Mouse (Mus musculus): ENCODE results near the gene Fggy.

The Fggy gene

DNA sequence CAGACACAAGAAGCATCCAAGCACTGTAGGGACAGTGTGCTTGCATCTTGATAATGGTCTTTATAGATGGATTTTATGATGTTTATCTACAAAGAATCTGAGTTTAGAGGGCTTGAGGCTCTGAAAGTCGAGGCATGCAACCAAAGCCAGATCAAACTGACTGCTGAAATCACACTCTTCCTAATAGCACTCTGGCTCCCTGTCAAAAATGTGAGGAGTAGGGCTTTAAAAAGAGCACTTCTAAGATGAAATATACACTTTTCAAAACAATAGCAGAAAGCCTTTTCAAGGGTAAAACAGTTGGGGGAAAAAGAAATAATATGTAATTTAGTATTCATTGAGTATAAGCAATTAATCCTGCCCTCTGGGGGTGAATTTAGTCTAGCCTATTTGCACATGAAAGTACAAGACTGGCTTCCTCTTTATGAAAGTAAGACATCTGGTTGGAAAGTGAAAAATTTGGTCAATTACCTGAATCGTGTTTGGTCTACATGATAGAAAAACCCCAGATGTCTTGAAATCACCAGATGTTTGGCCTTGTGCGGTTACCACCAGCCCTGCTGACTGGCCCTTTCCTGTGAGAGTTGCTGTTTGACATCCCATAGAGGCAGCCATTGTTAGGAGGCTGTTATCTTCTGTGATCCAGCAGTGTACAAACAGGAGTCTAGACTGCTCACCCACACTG lies 172.0 kb downstream of the Fggy start:
- DNase-seq (ENCODE audit: low read depth, low spot score): no peak

DNA sequence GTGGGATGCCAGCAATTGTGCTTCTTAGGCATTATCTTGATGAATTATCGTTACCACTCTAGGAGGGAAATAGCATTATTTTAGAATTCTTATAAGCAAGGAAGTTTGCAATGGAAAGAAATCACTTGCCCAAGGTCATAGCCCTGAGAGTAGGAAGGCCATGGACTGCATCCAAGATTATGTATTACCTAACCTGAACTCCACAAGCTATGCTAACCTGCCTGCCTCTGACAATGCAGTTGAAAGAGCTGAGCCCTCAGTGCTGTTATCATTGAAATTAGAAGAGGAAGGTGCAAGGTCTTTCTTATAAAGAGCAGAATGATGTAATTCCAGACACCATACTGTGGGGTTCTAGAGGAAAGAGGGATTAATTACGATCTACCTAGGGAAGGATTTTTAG lies 173.8 kb downstream of the Fggy start:
- no peak for DNase-seq (ENCODE audit: low read depth, low spot score)

DNA sequence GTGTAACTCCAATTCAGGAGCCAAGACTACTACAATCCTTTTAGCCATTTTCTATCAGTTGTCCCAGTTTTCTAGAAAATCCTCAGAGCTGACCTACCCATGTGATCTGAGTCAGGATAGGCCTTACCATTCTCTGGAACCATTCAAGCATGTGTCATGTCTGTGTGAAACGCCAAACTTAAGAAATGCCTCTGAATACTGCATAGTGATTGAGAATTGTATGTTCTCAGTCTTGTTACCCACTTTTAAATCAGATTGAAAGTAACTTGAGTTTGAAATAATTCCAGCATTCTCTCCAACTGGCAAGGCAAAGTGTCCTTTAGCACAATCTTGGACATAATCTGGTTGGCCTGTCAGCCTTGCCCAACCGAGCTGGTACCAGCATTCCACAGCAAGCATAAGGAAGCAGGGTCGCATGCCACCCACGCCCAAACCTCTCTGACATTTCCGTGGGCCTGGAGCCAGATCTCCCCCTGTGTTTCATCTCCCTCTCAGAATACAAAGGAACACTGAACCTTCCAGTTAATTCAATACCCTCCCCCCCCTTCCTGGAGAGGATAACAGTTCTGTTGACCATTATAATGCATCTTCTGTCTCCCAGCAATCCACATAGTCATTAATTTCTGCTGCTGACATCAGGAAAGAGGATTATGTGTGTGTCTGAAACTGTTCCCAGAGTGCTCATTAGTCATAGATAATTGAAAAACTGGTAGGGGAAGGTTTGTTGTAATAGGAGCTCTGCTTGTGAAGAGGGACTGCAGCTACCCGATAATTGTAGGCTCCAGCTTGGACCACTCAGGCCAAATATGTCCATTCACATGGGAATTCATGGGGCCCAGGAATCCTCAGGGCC lies 176.3 kb downstream of the Fggy start:
- DNase-seq (ENCODE audit: low read depth, low spot score): no peak

DNA sequence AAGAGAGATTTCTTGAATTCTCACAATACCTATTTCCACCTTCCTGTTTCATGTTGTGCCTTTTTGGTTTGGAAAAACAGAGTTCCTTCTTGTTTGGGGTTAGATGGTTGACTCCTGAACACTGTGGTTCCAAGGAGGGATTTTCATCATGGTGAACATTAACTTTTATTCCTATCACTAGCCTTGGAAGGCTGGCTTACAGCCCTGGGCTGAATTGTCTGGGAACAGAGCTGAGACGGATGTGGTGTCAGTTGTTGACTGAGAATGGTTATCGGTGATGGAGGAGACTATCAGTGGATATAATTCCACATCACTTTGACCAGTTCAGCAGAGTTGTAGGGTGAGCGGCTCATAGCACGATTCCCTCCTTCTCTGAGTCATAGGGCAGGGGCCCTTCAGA lies 178.7 kb downstream of the Fggy start:
- DNase-seq (ENCODE audit: low read depth, low spot score): no peak

DNA sequence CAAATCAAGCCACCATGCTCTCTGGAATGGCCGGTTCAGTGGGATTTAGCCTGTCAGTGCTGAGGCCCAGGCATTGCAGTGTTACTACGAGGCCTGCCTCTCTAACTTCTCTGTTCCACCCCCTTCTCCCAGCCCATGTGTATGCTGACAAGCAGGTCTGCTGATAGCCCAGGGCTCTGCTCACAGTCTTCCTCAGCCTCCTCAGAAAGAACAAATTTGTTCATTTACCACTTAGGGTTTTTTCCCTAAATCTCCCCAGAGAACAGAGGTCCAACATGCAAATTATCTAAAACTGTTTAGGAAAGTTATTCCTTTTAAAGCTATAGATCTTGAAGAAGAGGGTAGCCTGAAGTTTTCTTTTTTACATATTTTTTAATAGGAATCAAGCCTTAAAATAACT lies 179.4 kb downstream of the Fggy start:
- no peak for DNase-seq (ENCODE audit: low read depth, low spot score)

DNA sequence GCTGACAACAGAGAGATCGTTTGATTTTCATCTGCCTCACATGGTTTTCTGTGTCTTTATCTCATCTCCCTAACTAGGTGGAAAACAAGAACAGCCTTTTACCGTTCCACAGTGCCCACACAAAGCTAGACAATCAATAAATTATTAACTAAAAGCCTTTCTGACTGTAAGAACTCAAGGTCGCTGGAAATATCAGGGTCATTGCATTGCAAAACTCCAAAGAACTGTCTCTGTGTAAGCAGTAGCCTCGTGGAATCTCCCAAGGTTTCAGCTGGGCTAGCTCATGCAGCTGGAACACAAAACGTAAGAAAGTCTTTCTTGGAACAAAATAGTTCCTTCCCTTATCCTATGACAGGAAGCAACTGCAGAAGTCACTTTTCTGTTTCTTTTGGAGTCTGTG lies 180.9 kb downstream of the Fggy start:
- DNase-seq (ENCODE audit: low read depth, low spot score): no peak

DNA sequence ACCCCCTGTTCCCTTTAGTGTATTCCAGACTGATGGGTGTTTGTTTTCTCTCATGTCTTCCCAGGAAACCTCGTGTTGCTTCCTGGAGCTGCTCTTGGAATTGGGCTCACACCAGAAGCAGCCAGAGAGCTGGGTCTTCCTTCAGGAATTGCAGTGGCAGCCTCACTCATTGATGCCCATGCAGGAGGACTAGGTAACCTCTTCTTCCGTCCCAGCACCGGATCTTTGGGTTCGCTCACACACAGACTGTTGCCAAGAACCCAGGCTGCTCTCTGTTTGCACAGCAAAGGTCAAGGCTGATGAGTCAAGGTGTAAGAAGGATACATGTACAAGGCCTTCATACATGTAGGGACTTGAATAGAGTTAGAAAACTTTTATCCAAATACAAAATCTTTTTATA lies 181.4 kb downstream of the Fggy start:
- DNase-seq (ENCODE audit: low read depth, low spot score): no peak

DNA sequence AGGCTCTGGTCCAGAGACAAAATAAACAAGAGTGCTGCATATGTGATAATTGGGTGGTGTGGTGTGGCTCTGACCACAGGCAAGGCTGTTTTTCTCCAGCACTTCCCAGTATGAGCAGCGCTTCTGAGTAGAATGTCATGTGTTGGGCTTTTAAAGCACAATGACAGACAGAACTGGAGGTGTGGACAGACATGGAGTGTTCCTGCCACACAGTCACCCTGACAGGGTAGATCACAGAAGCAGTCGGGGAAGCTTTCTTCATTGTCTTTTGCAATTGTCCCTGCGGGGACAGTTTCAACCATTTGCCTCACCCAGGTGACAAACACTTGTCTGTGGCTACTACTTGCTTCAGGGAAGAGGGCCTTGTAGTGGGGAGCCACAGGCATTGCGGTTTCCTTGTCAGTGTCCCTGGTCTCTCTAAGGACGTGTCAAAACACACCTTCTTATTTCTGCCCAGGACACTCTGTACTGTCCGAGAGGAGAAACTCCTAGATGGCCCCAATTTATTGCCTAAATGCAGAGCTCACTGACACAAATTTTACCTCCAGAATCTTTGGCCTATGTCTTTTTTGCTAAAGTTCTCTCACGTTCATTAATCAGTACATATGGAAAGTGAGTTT lies 183.9 kb downstream of the Fggy start:
- DNase-seq (ENCODE audit: low read depth, low spot score): no peak

DNA sequence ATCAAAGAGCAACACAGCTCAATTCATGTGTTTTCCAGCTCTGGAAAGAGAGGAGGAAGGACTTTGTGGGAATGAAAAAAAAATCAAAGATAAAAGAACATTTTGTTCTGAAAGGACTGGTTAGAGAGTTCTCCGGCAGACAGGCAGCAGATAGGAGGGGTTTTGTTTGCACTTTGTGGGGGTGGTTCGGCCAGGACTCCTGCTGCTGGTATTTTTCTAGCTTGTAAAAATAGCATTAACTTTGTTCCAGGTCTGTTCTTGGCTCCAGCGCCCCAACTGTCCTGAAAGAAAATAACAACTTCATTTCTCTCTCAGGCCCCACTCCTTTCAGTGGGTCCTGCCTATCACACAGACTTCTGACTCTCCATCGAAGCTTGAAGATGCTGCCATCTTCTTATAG lies 185.7 kb downstream of the Fggy start:
- no peak for DNase-seq (ENCODE audit: low read depth, low spot score)

DNA sequence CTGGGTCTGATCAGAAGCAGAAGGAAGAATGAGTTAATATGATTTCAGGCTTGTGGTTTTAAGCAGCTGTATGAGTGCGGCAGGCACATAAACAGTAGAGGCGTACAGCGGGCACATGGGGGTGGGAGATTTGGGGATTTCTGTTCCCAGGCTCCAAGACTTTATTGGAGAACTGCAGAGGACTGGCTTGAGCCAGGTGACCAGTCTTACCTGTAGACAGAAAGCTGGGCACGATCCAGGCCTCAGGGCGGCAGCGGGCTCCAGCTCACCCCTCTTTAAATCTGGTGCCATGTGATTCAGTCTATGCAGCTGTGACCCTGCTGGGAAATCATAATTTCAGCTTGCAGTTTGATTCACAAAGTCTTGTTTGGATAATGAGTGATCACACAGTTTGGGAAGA lies 189.6 kb downstream of the Fggy start:
- DNase-seq (ENCODE audit: low read depth, low spot score): no peak

DNA sequence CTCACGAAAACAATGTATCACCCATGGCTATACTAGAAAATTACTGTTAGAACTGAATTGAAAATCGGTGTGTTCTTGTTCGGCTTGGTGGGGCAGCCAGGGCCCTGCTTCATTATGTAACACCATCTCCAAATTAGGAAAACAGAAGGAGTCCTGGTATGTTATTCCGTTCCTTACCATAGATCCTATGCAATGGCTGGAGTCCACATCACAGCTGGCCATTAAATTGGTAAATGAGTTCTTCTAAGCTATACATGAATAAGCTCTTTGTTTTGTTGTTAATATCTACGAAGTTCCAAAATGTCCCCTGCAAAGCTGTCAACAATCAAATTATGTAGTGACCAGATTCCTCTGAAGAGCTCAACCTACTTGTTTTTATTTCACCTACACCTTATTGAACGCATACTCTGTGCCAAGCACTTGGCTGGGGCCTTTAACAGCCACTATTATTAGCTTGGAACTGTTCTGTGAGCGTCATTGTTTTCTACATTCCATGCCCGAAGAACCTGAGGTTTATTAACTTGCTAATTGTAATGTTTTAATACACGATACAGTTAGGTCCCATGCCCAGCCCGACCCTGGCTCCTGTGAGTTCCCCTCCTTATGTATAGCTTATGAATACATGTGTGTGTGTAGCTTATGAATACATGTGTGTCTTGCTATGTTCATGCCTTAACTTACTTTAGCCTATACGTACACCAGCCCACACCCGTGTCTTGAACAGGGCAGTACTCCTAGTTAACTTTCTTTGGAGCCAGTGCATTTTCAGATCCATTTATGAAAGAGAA lies 190.3 kb downstream of the Fggy start:
- DNase-seq (ENCODE audit: low read depth, low spot score): no peak

DNA sequence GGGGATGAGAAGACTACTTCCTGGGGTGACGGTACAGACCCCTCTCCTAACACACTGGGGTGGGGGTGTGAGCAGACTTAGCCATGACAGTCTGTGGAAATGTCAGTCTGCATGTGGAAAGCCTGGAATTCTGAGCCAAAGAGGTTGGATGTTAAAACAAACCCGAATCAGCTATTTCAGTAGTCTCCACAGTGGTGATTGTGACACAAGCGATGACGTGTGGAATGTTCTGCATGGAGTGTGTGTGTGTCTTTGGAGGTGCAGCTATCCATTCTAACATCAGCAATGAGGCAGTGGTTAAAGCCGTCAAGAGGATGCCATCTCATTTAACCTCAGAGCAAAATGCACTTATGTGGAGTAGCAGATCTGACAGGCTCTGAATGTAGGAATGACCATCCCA lies 192.9 kb downstream of the Fggy start:
- no peak for DNase-seq (ENCODE audit: low read depth, low spot score)

DNA sequence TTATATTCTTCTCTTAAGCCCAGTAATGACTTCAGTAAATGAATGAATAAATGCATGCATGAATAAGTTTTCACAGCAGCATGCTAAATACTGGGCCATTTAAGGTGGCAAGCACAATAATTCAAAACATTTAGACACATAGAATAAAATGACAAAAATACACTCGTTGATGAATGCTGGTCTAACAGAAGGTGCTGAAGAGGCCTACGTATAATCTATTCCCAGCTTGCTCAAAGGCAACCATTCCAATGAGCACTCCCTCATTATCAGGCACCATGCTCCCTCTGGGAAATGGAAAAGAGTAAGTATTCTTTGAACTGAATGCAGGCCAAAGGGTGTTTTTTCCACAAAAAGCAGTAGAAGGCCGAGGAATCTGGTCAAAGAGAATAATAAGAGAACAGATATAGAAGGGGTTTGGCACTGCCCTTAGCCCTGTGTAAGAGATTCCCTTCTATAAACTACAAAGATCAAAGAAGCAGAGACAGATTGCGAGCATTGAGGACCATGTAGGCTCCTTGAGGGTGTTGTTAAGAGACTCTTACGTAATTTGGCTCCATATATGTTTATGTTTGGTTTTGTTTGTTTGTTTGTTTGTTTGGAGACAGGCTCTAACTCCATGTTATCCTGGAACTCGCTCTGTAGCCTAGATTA lies 195.4 kb downstream of the Fggy start:
- no peak for DNase-seq (ENCODE audit: low read depth, low spot score)

DNA sequence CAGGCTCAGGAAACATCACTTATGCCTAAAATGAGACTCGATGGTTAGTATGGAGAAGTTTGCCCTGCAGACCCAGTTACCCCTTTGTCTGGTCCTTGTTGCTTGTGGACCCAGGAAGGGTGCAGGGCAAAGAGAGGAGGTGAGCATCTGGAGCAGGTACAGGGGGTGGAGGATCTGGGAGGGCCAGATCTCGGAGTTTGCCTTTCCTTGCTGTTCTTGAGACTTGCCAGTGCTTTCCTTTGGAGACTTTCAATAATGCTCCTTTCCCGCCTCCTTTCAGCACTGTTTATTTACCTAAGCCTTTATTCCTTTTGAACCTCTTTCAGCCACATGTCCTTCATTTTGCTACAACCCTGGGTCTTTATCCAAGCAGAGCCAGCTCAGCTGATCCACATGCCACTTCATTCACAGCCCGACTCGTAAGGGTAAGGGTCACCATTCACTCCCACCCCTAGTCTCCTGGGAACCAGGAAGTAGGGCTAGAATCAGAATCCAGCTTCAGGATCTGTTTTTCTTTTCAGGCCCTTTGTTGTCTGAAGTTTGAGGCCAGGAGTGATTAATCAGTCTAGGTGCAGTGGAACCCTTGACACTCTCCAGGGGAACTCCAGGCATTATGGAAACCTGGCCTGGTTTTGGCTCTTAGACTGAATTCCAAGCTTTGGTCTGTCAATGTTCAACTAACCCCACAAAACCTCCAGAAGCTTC lies 201.9 kb downstream of the Fggy start:
- DNase-seq (ENCODE audit: low read depth, low spot score): no peak

DNA sequence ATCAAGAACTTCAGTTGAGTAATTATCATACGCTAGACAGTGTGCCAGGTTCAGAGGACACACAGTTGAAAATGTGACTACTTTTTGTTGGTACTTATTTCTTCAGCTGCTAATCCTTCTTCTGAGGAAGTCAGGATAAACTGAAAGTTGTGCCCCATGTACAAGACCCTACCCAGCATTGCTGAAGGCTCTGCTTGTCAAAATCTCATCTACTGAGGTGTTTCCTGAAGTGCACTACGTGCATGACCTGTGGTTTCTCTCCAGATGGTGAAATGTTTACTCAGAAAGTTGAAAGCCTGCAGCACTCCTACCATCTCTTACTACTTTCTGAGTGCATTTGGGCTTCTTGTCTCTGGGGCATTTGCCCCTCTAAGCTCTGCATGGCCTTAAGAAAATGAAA lies 208.1 kb downstream of the Fggy start:
- no peak for DNase-seq (ENCODE audit: low read depth, low spot score)

DNA sequence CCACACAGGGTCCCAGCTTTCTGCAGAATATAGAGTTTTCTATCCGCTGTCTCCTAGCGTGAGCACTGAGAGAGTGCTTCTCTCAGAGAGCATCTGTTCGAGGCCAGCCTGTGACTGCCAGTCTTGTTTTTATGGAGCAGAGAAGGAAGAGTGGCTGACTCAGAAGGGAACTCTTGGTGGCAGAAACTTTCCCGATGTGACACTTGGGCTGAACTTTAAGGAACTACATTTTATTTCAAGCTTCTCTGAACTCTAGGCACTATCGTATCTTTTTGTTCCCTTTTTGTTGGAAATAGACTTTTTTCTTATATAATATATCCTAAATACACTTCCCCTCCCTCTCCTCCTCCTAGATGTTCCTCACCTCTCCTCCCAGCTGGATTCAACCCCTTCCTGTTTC lies 213.2 kb downstream of the Fggy start:
- DNase-seq (ENCODE audit: low read depth, low spot score): no peak

DNA sequence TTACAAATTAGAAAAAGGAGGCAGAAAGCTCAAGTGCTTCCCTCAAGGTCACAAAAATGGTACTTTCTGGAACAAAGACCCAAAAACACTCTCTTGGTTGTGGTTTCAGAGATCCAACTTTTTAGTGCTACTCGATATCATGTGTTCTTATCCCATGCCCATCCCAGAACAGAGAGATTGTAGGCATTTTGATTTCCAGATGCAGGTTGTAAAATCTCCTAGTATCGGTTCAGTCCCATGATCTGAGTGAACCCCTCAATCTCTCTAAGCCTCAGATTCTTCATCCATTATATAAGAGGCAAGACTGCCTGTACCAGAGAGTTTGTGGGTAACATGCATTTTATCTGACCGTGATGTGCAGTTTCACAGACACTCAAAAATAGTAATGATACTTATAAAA lies 214.2 kb downstream of the Fggy start:
- DNase-seq (ENCODE audit: low read depth, low spot score): no peak

DNA sequence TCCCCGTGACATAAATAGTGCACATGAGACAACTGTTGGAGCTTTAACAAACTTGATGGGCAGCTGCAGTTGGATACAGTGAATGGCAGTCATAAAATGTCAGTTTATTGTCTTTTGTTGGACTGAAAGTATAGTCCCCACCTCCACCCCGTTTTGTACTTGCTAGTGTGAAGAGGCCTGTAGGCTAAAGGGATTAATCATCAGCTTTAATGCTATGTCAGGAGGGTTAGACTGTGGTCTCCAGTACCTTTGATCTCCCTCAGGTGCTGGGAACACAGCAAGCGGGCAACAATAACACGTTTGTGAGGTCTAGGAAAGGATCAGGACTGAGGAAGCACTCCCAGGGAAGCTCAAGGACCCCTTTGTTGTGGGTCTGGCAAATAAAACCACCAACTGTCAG lies 214.6 kb downstream of the Fggy start:
- DNase-seq (ENCODE audit: low read depth, low spot score): no peak

DNA sequence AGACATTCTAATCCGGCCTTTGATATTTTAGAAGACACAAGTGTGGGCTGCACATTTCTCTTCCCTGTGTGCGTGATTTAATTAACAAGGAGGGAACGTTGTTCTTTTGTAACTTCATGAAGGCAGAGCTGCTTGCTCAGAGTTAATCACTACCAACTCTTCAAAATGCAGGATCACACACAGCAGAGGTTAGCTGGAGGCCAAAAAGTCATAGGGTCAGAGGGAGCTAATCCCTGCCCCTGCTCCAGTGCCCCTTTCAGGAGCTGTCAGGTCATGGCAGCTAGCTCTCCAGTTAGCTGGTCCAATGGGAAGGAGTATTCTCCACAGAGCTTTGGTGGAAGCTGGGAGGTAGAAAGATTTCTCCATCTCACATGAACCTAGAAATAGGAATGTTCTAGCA lies 215.4 kb downstream of the Fggy start:
- no peak for DNase-seq (ENCODE audit: low read depth, low spot score)

DNA sequence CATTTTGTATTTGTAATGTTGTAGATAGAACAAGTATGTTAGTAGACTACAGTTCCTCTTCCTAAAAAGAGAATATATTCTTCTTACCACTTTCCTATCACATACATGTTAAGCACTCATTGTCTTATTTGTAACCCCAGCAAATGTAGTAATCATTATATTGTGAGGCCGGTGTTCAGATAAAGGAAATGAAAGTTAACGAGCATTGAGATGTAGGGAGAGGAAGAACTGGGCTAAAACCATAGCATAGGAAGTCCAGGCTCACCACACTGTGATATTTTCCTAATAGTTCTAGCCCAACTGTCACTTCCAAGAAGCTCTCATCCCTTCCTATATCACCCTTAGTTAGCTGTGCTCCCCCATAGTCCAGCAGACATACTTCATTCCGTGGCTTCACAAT lies 218.3 kb downstream of the Fggy start:
- DNase-seq (ENCODE audit: low read depth, low spot score): no peak

DNA sequence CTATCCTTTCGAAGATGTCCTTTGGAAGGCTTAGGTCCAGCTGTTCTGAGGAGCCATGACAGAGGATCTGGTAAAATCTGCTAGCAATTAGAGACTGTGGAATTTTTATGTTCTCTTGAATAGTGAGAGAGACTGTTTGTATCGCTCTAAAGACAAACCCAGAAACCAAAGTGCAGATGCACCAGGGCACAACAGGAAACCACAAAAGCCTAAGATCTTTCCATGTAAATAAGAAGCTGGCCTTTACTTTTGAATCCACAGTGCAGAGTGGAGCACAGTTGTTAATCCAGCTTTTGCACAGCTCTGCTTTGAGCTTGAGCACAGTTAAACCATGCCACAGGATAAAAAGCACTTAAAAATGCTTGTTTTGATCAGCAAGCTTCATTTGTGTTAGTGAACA lies 220.5 kb downstream of the Fggy start:
- DNase-seq (ENCODE audit: low read depth, low spot score): no peak
